Mouse (Mus musculus) hindbrain, embryonic 14.5 days (tissue): ENCODE data around the gene Appl1. TPM values are rescaled to one million over a fixed set of nuclear protein-coding genes. Genes with fewer than 3 reads are reported as not detected.
"Not testable (repeated sequence)": the region's sequence is repeated elsewhere in the genome, so short reads cannot be mapped to it uniquely, and the experiment has no call there.

ENCODE experiments used
- ATAC-seq: fragments of 200-750 bp; cut with Nextera tagmentation; 2 replicates; pipeline ENCODE4 v1.8.0; 2017; ENCODE audit warnings: moderate number of reproducible peaks, mild to moderate bottlenecking, moderate TSS enrichment, moderate library complexity; ENCODE audit not compliant: low FRiP score
- DNase-seq: peaks from one replicate; pipeline ENCODE4 v3.0.0-alpha.2; 2015; ENCODE audit warnings: low spot score
- H3K27ac ChIP-seq: fragments of 300-500 bp; sonication (generic); 2 replicates; pipeline ENCODE4 v1.5.1; 2014; ENCODE audit warnings: mild to moderate bottlenecking, moderate library complexity
- H3K27me3 ChIP-seq: fragments of 300-500 bp; sonication (generic); 2 replicates; pipeline ENCODE4 v1.6.1; 2014; ENCODE audit warnings: mild to moderate bottlenecking, low read length, mixed read lengths; ENCODE audit not compliant: control insufficient read depth, insufficient read depth
- H3K36me3 ChIP-seq: fragments of 300-500 bp; sonication (generic); replicated peaks from 2 replicates; pipeline ENCODE4 v1.6.1; 2014; ENCODE audit not compliant: control insufficient read depth, insufficient read depth
- H3K4me1 ChIP-seq: fragments of 300-500 bp; sonication (generic); replicated peaks from 2 replicates; pipeline ENCODE4 v1.6.1; 2014; ENCODE audit warnings: antibody characterized with exemption, low read length, mixed read lengths; ENCODE audit not compliant: control insufficient read depth, insufficient read depth
- H3K4me2 ChIP-seq: fragments of 300-500 bp; sonication (generic); replicated peaks from 2 replicates; pipeline ENCODE4 v1.6.1; 2014; ENCODE audit warnings: mild to moderate bottlenecking, moderate library complexity
- H3K4me3 ChIP-seq: fragments of 300-500 bp; sonication (generic); replicated peaks from 2 replicates; pipeline ENCODE4 v1.5.1; 2014; ENCODE audit warnings: mild to moderate bottlenecking, low read length
- H3K9ac ChIP-seq: fragments of 300-500 bp; sonication (generic); 2 replicates; pipeline ENCODE4 v1.6.1; 2014
- H3K9me3 ChIP-seq: fragments of 300-500 bp; sonication (generic); 2 replicates; pipeline ENCODE4 v1.6.1; 2016; ENCODE audit warnings: low read length; ENCODE audit not compliant: control insufficient read depth
- WGBS: fragments of 180-500 bp; shearing (Covaris S2); extraction: QIAGEN DNeasy Blood & Tissue Kit; methylation state at CpG from one replicate; pipeline ENCODE4 v1.1.7; 2014; 5-methylcytosine and 5-hydroxymethylcytosine counted together
- polyA plus RNA-seq: library from polyadenylated mRNA; unstranded; fragments of >200 nt; fragmentation: Nextera tagmentation; extraction: Ambion mirVana; gene quantifications from 2 replicates; pipeline ENCODE4 v1.2.1, GENCODE M21; 2014

Gene Appl1
- polyA plus RNA-seq, 1 experiment from 2014 or later = 69.9 TPM

DNA sequence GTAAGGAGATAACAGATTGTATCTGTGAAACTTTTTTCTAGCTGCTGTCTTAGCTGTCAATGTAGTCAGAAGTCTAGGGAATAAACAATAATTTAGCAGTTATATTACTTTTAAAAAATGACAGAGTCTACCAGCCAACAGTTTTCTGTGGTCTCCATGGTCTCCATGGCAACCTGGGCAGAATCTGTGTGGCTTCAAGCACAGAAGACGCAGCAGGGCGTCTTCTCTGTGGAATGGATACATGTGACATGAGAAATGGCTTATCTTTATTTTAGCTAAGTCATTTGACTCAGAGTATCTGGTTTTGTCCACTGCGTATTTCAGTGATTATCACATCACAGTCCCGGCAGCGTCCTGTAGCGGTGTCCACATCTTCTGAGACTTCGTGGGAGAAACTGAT, 5.2 kb upstream of the Appl1 start:
- no peak for ATAC-seq
- peaks cover 8% of the 10 kb centered on the region; the same call in 1 of the 2 replicates for H3K4me1 ChIP-seq
- WGBS = 28% methylated on average over 7 of the region's 7 CpGs
- H3K4me3 ChIP-seq = no peak overlapping the region
- H3K4me2 ChIP-seq = no peak overlapping the region
- no peaks in the 10 kb centered on the region for H3K27me3 ChIP-seq
- peaks cover 6% of the 10 kb centered on the region; the same call in 1 of the 2 replicates for H3K9me3 ChIP-seq
- no peak overlapping the region for H3K27ac ChIP-seq
- H3K36me3 ChIP-seq = no peaks in the 10 kb centered on the region
- no peak overlapping the region for H3K9ac ChIP-seq
- DNase-seq = peak; percentile 37

DNA sequence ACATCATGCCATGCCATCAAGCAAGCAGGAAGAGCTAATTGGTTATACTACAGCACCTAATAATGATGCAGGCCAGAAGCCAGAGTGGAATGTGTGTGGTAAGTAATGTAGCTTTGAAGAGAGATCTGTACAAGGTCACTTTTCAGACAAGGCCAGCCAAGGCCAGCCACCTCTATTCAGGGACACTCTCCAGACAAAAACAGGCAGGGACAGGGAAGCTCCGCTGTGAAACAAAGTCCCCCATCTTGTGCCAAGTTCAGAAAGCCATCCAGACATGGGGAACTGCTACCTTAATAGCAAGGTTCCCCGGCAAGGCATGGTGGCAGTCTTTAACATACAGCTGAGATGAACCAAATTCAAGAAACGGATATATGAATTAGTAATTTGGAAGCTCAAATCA, 4.5 kb upstream of the Appl1 start:
- H3K27me3 ChIP-seq = no peaks in the 10 kb centered on the region
- no peak overlapping the region for H3K9ac ChIP-seq
- no peak overlapping the region for H3K4me2 ChIP-seq
- no peaks in the 10 kb centered on the region for H3K36me3 ChIP-seq
- WGBS = 66% methylated on average over 3 of the region's 3 CpGs
- no peak overlapping the region for H3K4me3 ChIP-seq
- peaks cover 10% of the 10 kb centered on the region; the same call in 1 of the 2 replicates for H3K4me1 ChIP-seq
- H3K9me3 ChIP-seq = no peaks in the 10 kb centered on the region
- DNase-seq (no peak), ATAC-seq (no peak)
- no peak overlapping the region for H3K27ac ChIP-seq

DNA sequence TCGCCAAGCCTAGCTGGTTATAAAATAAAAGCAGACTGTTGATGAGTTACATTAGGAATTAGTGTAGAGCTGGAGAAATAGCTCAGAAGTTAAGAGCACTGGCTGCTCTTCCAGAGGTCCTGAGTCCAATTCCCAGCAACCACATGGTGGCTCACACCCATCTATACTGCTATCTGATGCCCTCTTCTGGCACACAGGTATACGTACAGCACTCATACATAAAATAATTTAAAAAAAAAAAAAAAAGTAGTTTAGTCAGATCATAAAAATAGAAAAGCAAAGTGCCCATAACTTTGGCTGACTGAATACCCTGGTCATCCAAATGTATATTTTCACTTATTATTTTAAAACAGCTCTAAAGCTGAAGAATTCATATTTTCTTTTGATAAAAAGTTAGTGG, 2.1 kb upstream of the Appl1 start:
- no peak for DNase-seq
- 77% methylated on average over 2 of the region's 2 CpGs for WGBS
- no peaks in the 10 kb centered on the region for H3K36me3 ChIP-seq
- peaks cover 22% of the 10 kb centered on the region for H3K4me1 ChIP-seq
- H3K27me3 ChIP-seq = no peaks in the 10 kb centered on the region
- no peak overlapping the region for H3K27ac ChIP-seq
- ATAC-seq = no peak
- no peak overlapping the region for H3K4me3 ChIP-seq
- H3K4me2 ChIP-seq = no peak overlapping the region
- no peaks in the 10 kb centered on the region for H3K9me3 ChIP-seq
- no peak overlapping the region for H3K9ac ChIP-seq

DNA sequence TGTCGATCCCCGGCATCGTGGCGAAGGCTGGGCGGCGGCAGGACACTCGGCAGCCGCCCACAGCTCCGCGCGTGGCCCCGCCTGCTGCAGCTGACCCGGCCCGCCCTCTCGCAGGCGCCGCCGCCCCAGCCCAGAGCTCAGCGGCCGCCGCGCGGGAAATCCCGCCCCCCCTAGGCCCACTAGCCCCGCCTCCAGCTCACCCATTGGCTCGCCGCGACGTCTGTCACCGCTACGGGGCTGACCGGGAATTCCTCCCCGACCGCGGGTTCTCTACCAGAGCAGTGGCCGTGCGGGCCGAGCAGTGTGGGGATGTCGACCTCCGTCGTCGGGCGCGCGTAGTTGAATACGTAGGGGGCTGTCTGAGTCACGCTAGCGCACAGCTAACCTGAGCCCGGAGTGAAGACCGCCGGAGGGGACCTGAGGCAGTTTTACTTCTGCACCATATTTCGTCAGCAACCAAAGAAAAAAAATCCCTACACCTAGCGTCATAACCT, 546 bp downstream of the Appl1 start:
- H3K27ac ChIP-seq = peak overlapping the region; percentile 93
- H3K4me3 ChIP-seq = peak overlapping the region; percentile 92
- DNase-seq (peak; percentile 97), ATAC-seq (peak; percentile 99)
- H3K9me3 ChIP-seq = no peaks in the 10 kb centered on the region
- H3K4me2 ChIP-seq = peak overlapping the region; percentile 60
- peaks cover 18% of the 10 kb centered on the region for H3K4me1 ChIP-seq
- no peaks in the 10 kb centered on the region for H3K27me3 ChIP-seq
- no peaks in the 10 kb centered on the region for H3K36me3 ChIP-seq
- H3K9ac ChIP-seq = peak overlapping the region; percentile 89
- WGBS = under 1% methylated on average over 43 of the region's 53 CpGs

DNA sequence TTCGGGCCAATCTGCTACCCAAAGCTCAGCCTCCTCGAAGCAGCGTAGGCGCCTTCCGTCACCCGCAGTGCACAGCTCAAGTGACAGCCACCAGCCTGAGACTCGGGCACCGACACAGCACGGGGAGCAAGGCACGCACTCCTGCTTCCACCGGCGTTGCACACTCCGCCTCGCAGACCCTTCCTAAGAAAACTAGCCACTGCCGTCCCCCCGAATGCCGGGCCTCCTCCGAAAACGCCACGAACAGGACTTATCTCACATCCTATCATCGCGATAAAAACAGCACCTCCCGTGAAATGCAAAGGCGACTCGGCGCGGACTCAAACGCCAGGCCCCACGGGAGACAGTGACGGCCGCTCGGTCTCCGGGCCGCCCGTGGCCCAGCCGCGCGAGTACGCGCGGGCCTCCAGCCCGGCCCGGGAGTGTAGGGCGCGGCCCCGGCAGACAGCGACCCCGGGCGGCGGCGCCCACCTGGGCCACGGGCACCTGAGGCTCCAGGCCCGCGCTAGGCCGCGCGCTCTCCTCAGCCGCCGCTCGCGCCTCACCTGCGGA, 1.1 kb downstream of the Appl1 start:
- peak overlapping the region; percentile 60 for H3K4me2 ChIP-seq
- H3K27ac ChIP-seq = peak overlapping the region; percentile 93
- peaks cover 18% of the 10 kb centered on the region for H3K4me1 ChIP-seq
- DNase-seq (peak; percentile 70), ATAC-seq (peak; percentile 86)
- H3K4me3 ChIP-seq = peak overlapping the region; percentile 92
- peak overlapping the region; percentile 89 for H3K9ac ChIP-seq
- WGBS = 0% methylated on average over 61 of the region's 62 CpGs
- no peaks in the 10 kb centered on the region for H3K9me3 ChIP-seq
- no peaks in the 10 kb centered on the region for H3K27me3 ChIP-seq
- H3K36me3 ChIP-seq = no peaks in the 10 kb centered on the region

DNA sequence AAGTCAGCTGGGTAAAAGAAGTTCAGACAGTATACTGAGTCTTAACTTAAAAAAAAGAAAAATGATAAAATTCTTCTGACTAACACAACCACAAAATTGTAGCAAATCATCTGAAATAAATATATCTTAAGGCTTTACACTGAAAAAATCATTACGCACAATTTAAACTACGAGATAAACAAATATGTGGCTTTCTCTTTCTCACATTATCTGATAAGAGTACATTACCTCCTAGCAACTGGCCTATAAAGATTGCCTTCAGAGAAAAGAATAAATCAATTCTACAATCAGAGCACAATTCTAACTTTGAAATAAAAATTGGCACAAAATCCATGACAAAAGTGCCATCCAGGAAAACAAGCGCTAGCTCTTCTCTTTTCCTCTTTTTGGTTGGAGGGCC, 1.9 kb downstream of the Appl1 start:
- H3K27me3 ChIP-seq = no peaks in the 10 kb centered on the region
- H3K36me3 ChIP-seq = 0 out of 2 replicates have a peak, but pooled peaks cover 3% of the 10 kb centered on the region
- peak overlapping the region; percentile 60 for H3K4me2 ChIP-seq
- peak overlapping the region; percentile 89 for H3K9ac ChIP-seq
- peak overlapping the region; percentile 92 for H3K4me3 ChIP-seq
- WGBS = 84% methylated on average over 3 of the region's 3 CpGs
- no peak for DNase-seq
- peaks cover 18% of the 10 kb centered on the region for H3K4me1 ChIP-seq
- H3K9me3 ChIP-seq = no peaks in the 10 kb centered on the region
- ATAC-seq = no peak
- no peak overlapping the region for H3K27ac ChIP-seq

DNA sequence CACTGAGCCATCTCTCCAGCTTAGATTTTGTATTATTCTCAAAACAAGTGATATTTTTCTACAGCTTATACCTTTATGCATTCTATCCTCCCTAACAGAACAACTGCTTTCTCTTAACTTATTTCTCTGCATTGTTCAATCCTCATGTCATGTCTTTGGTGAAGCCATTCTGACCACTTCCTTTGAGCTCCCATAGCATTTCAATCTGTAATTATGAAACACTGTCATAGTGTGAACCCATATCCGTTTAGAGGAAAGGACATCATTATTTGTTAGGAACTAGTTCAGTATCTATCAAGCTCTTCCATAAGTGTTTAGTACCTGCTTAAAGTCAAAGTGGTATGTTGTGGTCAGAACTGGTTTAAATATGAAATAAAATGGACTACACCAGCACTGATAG, 10.5 kb downstream of the Appl1 start:
- Histone ChIP-seq H3K4me2 (no peak overlapping the region), H3K9ac (no peak overlapping the region), H3K27me3 (no peaks in the 10 kb centered on the region), H3K4me1 (no peaks in the 10 kb centered on the region), H3K36me3 (peaks cover 36% of the 10 kb centered on the region), H3K27ac (no peak overlapping the region), H3K4me3 (no peak overlapping the region), H3K9me3 (no peaks in the 10 kb centered on the region)
- ATAC-seq = no peak
- WGBS = 89% methylated on average over 1 of the region's 1 CpGs
- DNase-seq = no peak

DNA sequence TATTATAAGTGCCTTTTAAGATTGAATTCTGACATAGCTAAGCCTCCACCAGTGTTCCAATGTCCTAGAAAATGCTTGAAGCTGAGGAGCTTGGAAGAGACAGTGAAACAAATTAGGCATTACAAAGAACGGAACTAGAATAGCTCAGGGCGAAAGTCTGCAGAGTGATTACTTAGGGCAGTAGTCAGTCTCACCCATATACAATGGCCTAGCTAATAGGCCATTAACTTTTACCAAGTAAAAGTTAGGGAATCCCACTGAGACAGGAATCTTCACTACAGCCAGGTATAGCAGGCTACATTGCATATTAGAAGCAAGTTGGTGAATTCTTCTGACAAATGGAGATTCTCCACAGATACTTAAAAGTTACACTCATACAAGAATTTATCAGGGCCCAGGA, 14.9 kb downstream of the Appl1 start:
- H3K27ac ChIP-seq, H3K9ac ChIP-seq, ATAC-seq, DNase-seq, H3K9me3 ChIP-seq, H3K4me1 ChIP-seq, H3K4me2 ChIP-seq, H3K27me3 ChIP-seq, H3K4me3 ChIP-seq: not testable (repeated sequence)
- H3K36me3 ChIP-seq = peaks cover 51% of the 10 kb centered on the region
- 72% methylated on average over 2 of the region's 2 CpGs for WGBS

DNA sequence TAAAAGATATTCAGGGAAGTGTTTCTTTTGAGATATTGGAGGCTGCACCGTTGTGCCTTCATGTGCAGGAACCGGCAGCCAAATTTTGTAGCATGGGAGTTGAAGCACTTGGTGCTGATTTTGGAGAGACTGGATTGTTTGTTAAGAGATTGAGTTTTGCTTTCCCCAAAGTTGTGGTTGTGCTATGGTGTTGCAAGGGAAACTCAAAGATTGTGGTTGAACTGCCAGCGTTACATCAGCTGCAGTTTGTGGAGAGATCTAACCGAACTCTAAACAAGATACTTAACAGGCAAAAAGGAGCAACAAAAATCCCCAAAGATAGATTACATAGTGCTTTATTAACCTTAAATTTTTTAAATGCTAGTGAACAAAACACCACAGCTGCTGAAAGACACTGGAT, 35.5 kb downstream of the Appl1 start:
- no peak overlapping the region for H3K4me2 ChIP-seq
- H3K27ac ChIP-seq = no peak overlapping the region
- no peak overlapping the region for H3K9ac ChIP-seq
- WGBS = 97% methylated on average over 4 of the region's 4 CpGs
- H3K4me3 ChIP-seq = no peak overlapping the region
- no peaks in the 10 kb centered on the region for H3K4me1 ChIP-seq
- no peaks in the 10 kb centered on the region for H3K9me3 ChIP-seq
- H3K36me3 ChIP-seq = peaks cover 47% of the 10 kb centered on the region
- ATAC-seq = no peak
- no peaks in the 10 kb centered on the region for H3K27me3 ChIP-seq
- DNase-seq = no peak

DNA sequence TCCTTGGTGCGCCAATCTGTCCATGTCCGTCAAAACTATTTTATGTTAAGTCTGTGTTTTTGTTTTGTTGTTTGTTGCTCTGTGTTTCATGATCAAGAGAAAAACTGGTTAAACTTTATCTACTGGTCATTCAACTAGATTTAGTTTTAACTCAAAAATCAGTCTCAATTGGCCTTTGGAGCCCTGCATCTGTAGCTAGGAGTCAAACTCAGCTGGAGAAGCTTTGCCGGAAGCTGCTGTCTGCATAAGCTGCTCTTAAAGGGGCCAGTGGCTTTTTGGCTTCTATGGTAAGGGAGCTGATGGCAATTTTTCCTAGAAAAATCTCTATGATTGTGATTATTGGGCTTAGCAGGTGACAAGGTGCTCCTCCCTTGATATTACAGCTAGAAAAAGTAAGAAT, 36.1 kb downstream of the Appl1 start:
- WGBS = 85% methylated on average over 3 of the region's 3 CpGs
- Histone ChIP-seq H3K9me3 (no peaks in the 10 kb centered on the region), H3K27me3 (no peaks in the 10 kb centered on the region), H3K4me1 (no peaks in the 10 kb centered on the region), H3K9ac (no peak overlapping the region), H3K4me3 (no peak overlapping the region), H3K27ac (no peak overlapping the region), H3K4me2 (no peak overlapping the region), H3K36me3 (peaks cover 42% of the 10 kb centered on the region)
- DNase-seq (no peak), ATAC-seq (no peak)
